Comparison of ENCODE assay signal across 13 mouse cellular contexts in the genomic region with DNA sequence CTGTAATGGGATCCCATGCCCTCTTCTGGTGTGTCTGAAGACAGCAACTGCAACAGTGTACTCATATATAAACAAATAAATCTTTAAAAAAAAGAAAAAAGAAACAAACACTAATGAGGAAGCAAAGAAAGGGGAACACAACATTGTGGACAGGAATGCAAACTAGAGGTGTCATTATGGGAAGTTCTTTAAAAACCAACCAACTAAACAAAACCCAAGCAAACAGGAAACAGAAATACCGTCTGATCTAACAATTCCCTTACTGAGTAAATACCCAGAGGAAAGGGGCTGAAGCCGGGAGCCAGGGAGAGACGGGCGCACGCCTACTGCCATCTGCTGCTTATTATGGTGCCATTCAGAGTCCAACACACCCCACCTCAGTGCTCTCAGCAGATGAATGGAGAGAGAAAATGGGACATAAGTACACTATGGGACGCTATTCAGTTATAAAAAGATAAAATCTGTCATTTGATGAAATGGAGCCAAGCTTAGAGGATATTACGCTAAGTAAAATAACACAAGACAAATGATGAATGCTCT. TPM values are rescaled to one million over a fixed set of nuclear protein-coding genes. Genes with fewer than 3 reads are reported as not detected.
DNase-seq lines count a peak whose midpoint lies in the region; ATAC-seq and TF ChIP-seq lines count a peak whose summit lies in the region.
"Had no signal": no experiment of that assay in that cellular context is flagged by ENCODE, and none has a peak within 500 bp of the region (broad histone marks: within the 10 kb centered on the region; RNA-seq: fewer than 3 reads in every experiment).

No protein-coding gene starts in this region.

- peaks cover 11% of the 10 kb centered on the region for H3K4me1 ChIP-seq in forebrain, embryonic 16.5 days (replicated peaks; ENCODE audit: control insufficient read depth, insufficient read depth, low read length)
- H3K4me1 ChIP-seq in forebrain, embryonic 10.5 days: peaks cover 15% of the 10 kb centered on the region
- peaks cover 19 to 36% of the 10 kb centered on the region in 2 experiments for H3K4me1 ChIP-seq in MEL (ENCODE audit: control insufficient read depth in 1 of 2, insufficient read depth in 2 of 2, low read length in 2 of 2)
- H3K4me1 ChIP-seq in midbrain, embryonic 13.5 days (replicated peaks): peaks cover 15% of the 10 kb centered on the region

- TF ChIP-seq CTCF in MEL (IDR thresholded peaks at IDR 0.05 in 2 of 3, conservative IDR thresholded peaks at IDR 0.05 in 1 of 3; ENCODE audit: control insufficient read depth in 1 of 3, insufficient read depth in 1 of 3, low read depth in 2 of 3, low read length in 3 of 3, poor library complexity in 1 of 3, severe bottlenecking in 1 of 3): 0 out of 6 replicates have a peak, but pooled peaks of 1 of the 3 experiments have one; percentile 1

- H3K79me2 ChIP-seq in MEL (ENCODE audit: control insufficient read depth, insufficient read depth, low read length, poor library complexity): peaks cover 21% of the 10 kb centered on the region

- no peak for TF ChIP-seq RAD21 in MEL (IDR thresholded peaks at IDR 0.05; ENCODE audit: low read depth, low read length)

- no peak for TF ChIP-seq POLR2A in MEL (IDR thresholded peaks at IDR 0.05; ENCODE audit: control insufficient read depth in 1 of 2, insufficient read depth in 1 of 2, low read depth in 1 of 2, low read length in 2 of 2, poor library complexity in 1 of 2)

- TF ChIP-seq EP300 in MEL (IDR thresholded peaks at IDR 0.05; ENCODE audit: low read depth in 1 of 2, low read length in 2 of 2): no peak

- no peak overlapping the region for H3K4me2 ChIP-seq in forebrain, embryonic 16.5 days (ENCODE audit: low read length)
- no peak overlapping the region for H3K4me2 ChIP-seq in midbrain, embryonic 13.5 days (replicated peaks)
- H3K4me2 ChIP-seq: limb, embryonic 13.5 days; stomach, embryonic 15.5 days had no signal

- ATAC-seq in forebrain, embryonic 16.5 days: no peak
- 0 out of 2 replicates have a peak, but pooled peaks have one; percentile 39 for ATAC-seq in neutrophil, adult 5-6 weeks (ENCODE audit: extremely low read depth, insufficient number of reproducible peaks, low FRiP score, poor library complexity, severe bottlenecking)
- no peak for ATAC-seq in midbrain, embryonic 13.5 days

- H3K27me3 ChIP-seq in forebrain, embryonic 16.5 days (replicated peaks; ENCODE audit: control insufficient read depth, insufficient read depth, low read length): no peaks in the 10 kb centered on the region
- no peaks in the 10 kb centered on the region for H3K27me3 ChIP-seq in forebrain, embryonic 10.5 days (ENCODE audit: poor library complexity, severe bottlenecking)
- H3K27me3 ChIP-seq in MEL (ENCODE audit: control insufficient read depth in 1 of 2, insufficient read depth in 2 of 2, low read length in 2 of 2): no peaks in the 10 kb centered on the region
- H3K27me3 ChIP-seq in midbrain, embryonic 13.5 days: no peaks in the 10 kb centered on the region
- H3K27me3 ChIP-seq: limb, embryonic 13.5 days; megakaryocyte, embryonic 14.5 days; stomach, embryonic 15.5 days had no signal

- peaks cover 6% of the 10 kb centered on the region for H3K36me3 ChIP-seq in forebrain, embryonic 16.5 days (ENCODE audit: control insufficient read depth, insufficient read depth)
- H3K36me3 ChIP-seq in forebrain, embryonic 10.5 days (replicated peaks): peaks cover 84% of the 10 kb centered on the region
- peaks cover 31 to 48% of the 10 kb centered on the region in 2 experiments for H3K36me3 ChIP-seq in MEL (ENCODE audit: control insufficient read depth in 1 of 2, insufficient read depth in 2 of 2, low read length in 2 of 2)
- H3K36me3 ChIP-seq in midbrain, embryonic 13.5 days: peaks cover 43% of the 10 kb centered on the region

- 50% methylated on average over 7 of the region's 7 CpGs for WGBS in forebrain, embryonic 16.5 days
- 76% methylated on average over 7 of the region's 7 CpGs for WGBS in forebrain, embryonic 10.5 days
- 80% methylated on average over 7 of the region's 7 CpGs for WGBS in midbrain, embryonic 13.5 days

- no peak overlapping the region for H3K4me3 ChIP-seq in forebrain, embryonic 16.5 days (replicated peaks; ENCODE audit: low read length)
- H3K4me3 ChIP-seq in forebrain, embryonic 10.5 days: no peak overlapping the region
- H3K4me3 ChIP-seq in MEL (ENCODE audit: control insufficient read depth in 1 of 2, insufficient read depth in 1 of 2, low read depth in 2 of 2, low read length in 2 of 2): no peak overlapping the region
- H3K4me3 ChIP-seq in midbrain, embryonic 13.5 days (replicated peaks): no peak overlapping the region
- H3K4me3 ChIP-seq: limb, embryonic 13.5 days; megakaryocyte, embryonic 14.5 days; stomach, embryonic 15.5 days had no signal

- H3K9me3 ChIP-seq in forebrain, embryonic 16.5 days (ENCODE audit: control insufficient read depth, low read length): no peaks in the 10 kb centered on the region
- H3K9me3 ChIP-seq in forebrain, embryonic 10.5 days: no peaks in the 10 kb centered on the region
- H3K9me3 ChIP-seq in MEL (replicated peaks; ENCODE audit: insufficient read depth, low read length): no peaks in the 10 kb centered on the region
- H3K9me3 ChIP-seq in midbrain, embryonic 13.5 days: no peaks in the 10 kb centered on the region
- H3K9me3 ChIP-seq: limb, embryonic 13.5 days; megakaryocyte, embryonic 14.5 days; stomach, embryonic 15.5 days had no signal

- no peak overlapping the region for H3K9ac ChIP-seq in forebrain, embryonic 16.5 days (replicated peaks; ENCODE audit: low read depth, low read length)
- peak overlapping the region; percentile 34 for H3K9ac ChIP-seq in MEL (ENCODE audit: control insufficient read depth, low read depth, low read length, poor library complexity, severe bottlenecking)
- no peak overlapping the region for H3K9ac ChIP-seq in midbrain, embryonic 13.5 days (replicated peaks)
- H3K9ac ChIP-seq: limb, embryonic 13.5 days; stomach, embryonic 15.5 days had no signal

- DNase-seq in forebrain, embryonic 10.5 days (ENCODE audit: extremely low spot score, low spot score): no peak
- DNase-seq in MEL (ENCODE audit: low read depth, low spot score): peak; percentile 61
- DNase-seq in layer of hippocampus, adult 18-20 months (ENCODE audit: low spot score in 2 of 2): peak; percentile 81 to 95
- DNase-seq in heart, postnatal 25 days (ENCODE audit: low spot score): no peak
- DNase-seq in thymus, postnatal 10 days (ENCODE audit: low spot score in 2 of 2): no peak
- DNase-seq: heart, postnatal 10 days; kidney, adult 9 months had no signal

- intact Hi-C loops in heart, postnatal 25 days (cut with DNase I): no loop called here

- H3K27ac ChIP-seq in forebrain, embryonic 16.5 days (ENCODE audit: low read length): peak overlapping the region; percentile 10; the same call in 1 of the 2 replicates
- H3K27ac ChIP-seq in forebrain, embryonic 10.5 days: no peak overlapping the region
- H3K27ac ChIP-seq in MEL (ENCODE audit: control insufficient read depth, low read depth, low read length): peak overlapping the region; percentile 68
- H3K27ac ChIP-seq in midbrain, embryonic 13.5 days: no peak overlapping the region
- H3K27ac ChIP-seq: limb, embryonic 13.5 days; stomach, embryonic 15.5 days had no signal

RNA-seq across cellular contexts. Expression of gene Pithd1, which starts 5.5 kb away (rescaled TPM):
- polyA plus RNA-seq in forebrain, embryonic 16.5 days (2015; fragmentation: Nextera tagmentation; extraction: Ambion mirVana): 56.0 and 56.1 TPM in 2 replicates
- 73.6 and 75.8 TPM in 2 replicates for polyA plus RNA-seq in forebrain, embryonic 10.5 days (2016; fragmentation: Nextera tagmentation; extraction: Ambion mirVana)
- total RNA-seq in MEL (2012; rRNA removed): 75.5 and 77.7 TPM in 2 replicates
- 10 to 100 TPM in 1 of 2 experiments, not detected in 1; 62.8 TPM for polyA plus RNA-seq in MEL (2012; ENCODE audit: insufficient read depth in 1 of 2, insufficient read length in 2 of 2, low read depth in 1 of 2, low replicate concordance in 2 of 2, missing spikeins in 1 of 2)
- total RNA-seq in layer of hippocampus, adult 18-20 months (2021): 10 to 100 TPM; 88.9 to 93.4 TPM
- 58.7 and 77.3 TPM in 2 replicates for total RNA-seq in neutrophil, adult 5-6 weeks (2017)
- total RNA-seq in heart, postnatal 25 days (2021): 10 to 100 TPM; 16.0 to 18.0 TPM
- polyA plus RNA-seq in midbrain, embryonic 13.5 days (2015; fragmentation: Nextera tagmentation; extraction: Ambion mirVana): 55.0 and 57.3 TPM in 2 replicates

RNA-seq across cellular contexts. Expression of gene Lypla2, which starts 9.2 kb away (rescaled TPM):
- 169 and 197 TPM in 2 replicates for polyA plus RNA-seq in forebrain, embryonic 16.5 days (2015; fragmentation: Nextera tagmentation; extraction: Ambion mirVana)
- polyA plus RNA-seq in forebrain, embryonic 10.5 days (2016; fragmentation: Nextera tagmentation; extraction: Ambion mirVana): 204 and 210 TPM in 2 replicates
- total RNA-seq in MEL (2012; rRNA removed): 53.8 and 65.1 TPM in 2 replicates
- 10 to 100 TPM in 1 of 2 experiments, not detected in 1; 95.6 TPM for polyA plus RNA-seq in MEL (2012; ENCODE audit: insufficient read depth in 1 of 2, insufficient read length in 2 of 2, low read depth in 1 of 2, low replicate concordance in 2 of 2, missing spikeins in 1 of 2)
- 100 to 1,000 TPM in 1 of 2 experiments, 10 to 100 TPM in 1; 99.7 to 102 TPM for total RNA-seq in layer of hippocampus, adult 18-20 months (2021)
- 41.0 and 44.9 TPM in 2 replicates for total RNA-seq in neutrophil, adult 5-6 weeks (2017)
- total RNA-seq in heart, postnatal 25 days (2021): 10 to 100 TPM; 34.6 to 37.6 TPM
- 190 and 210 TPM in 2 replicates for polyA plus RNA-seq in midbrain, embryonic 13.5 days (2015; fragmentation: Nextera tagmentation; extraction: Ambion mirVana)

RNA-seq across cellular contexts. Expression of gene Gale, which starts 18.1 kb away (rescaled TPM):
- 34.7 and 44.1 TPM in 2 replicates for polyA plus RNA-seq in forebrain, embryonic 16.5 days (2015; fragmentation: Nextera tagmentation; extraction: Ambion mirVana)
- 39.7 and 41.0 TPM in 2 replicates for polyA plus RNA-seq in forebrain, embryonic 10.5 days (2016; fragmentation: Nextera tagmentation; extraction: Ambion mirVana)
- 23.3 and 24.5 TPM in 2 replicates for total RNA-seq in MEL (2012; rRNA removed)
- 10 to 100 TPM in 1 of 2 experiments, not detected in 1; 31.2 TPM for polyA plus RNA-seq in MEL (2012; ENCODE audit: insufficient read depth in 1 of 2, insufficient read length in 2 of 2, low read depth in 1 of 2, low replicate concordance in 2 of 2, missing spikeins in 1 of 2)
- total RNA-seq in layer of hippocampus, adult 18-20 months (2021): 10 to 100 TPM; 19.6 to 20.9 TPM
- 8.0 and 10.3 TPM in 2 replicates for total RNA-seq in neutrophil, adult 5-6 weeks (2017)
- total RNA-seq in heart, postnatal 25 days (2021): 1 to 10 TPM; 1.8 to 2.5 TPM
- 39.0 and 40.1 TPM in 2 replicates for polyA plus RNA-seq in midbrain, embryonic 13.5 days (2015; fragmentation: Nextera tagmentation; extraction: Ambion mirVana)

RNA-seq across cellular contexts. Expression of gene Hmgcl, which starts 35.3 kb away (rescaled TPM):
- 62.2 and 67.9 TPM in 2 replicates for polyA plus RNA-seq in forebrain, embryonic 16.5 days (2015; fragmentation: Nextera tagmentation; extraction: Ambion mirVana)
- polyA plus RNA-seq in forebrain, embryonic 10.5 days (2016; fragmentation: Nextera tagmentation; extraction: Ambion mirVana): 65.0 and 65.4 TPM in 2 replicates
- 48.5 and 48.7 TPM in 2 replicates for total RNA-seq in MEL (2012; rRNA removed)
- polyA plus RNA-seq in MEL (2012; ENCODE audit: insufficient read depth in 1 of 2, insufficient read length in 2 of 2, low read depth in 1 of 2, low replicate concordance in 2 of 2, missing spikeins in 1 of 2): 10 to 100 TPM in 1 of 2 experiments, not detected in 1; 66.5 TPM
- 10 to 100 TPM; 34.6 to 36.9 TPM for total RNA-seq in layer of hippocampus, adult 18-20 months (2021)
- 97.1 and 111 TPM in 2 replicates for total RNA-seq in neutrophil, adult 5-6 weeks (2017)
- total RNA-seq in heart, postnatal 25 days (2021): 10 to 100 TPM; 71.5 to 74.8 TPM
- polyA plus RNA-seq in midbrain, embryonic 13.5 days (2015; fragmentation: Nextera tagmentation; extraction: Ambion mirVana): 50.3 and 51.0 TPM in 2 replicates

RNA-seq across cellular contexts. Expression of gene Eloa, which starts 40.0 kb away (rescaled TPM):
- 32.5 and 36.2 TPM in 2 replicates for polyA plus RNA-seq in forebrain, embryonic 16.5 days (2015; fragmentation: Nextera tagmentation; extraction: Ambion mirVana)
- 35.2 and 36.7 TPM in 2 replicates for polyA plus RNA-seq in forebrain, embryonic 10.5 days (2016; fragmentation: Nextera tagmentation; extraction: Ambion mirVana)
- 30.9 and 34.1 TPM in 2 replicates for total RNA-seq in MEL (2012; rRNA removed)
- polyA plus RNA-seq in MEL (2012; ENCODE audit: insufficient read depth in 1 of 2, insufficient read length in 2 of 2, low read depth in 1 of 2, low replicate concordance in 2 of 2, missing spikeins in 1 of 2): 10 to 100 TPM; 30.8 to 41.4 TPM
- total RNA-seq in layer of hippocampus, adult 18-20 months (2021): 10 to 100 TPM; 28.6 to 29.3 TPM
- 73.5 and 78.9 TPM in 2 replicates for total RNA-seq in neutrophil, adult 5-6 weeks (2017)
- 10 to 100 TPM; 32.8 to 34.4 TPM for total RNA-seq in heart, postnatal 25 days (2021)
- polyA plus RNA-seq in midbrain, embryonic 13.5 days (2015; fragmentation: Nextera tagmentation; extraction: Ambion mirVana): 27.8 and 30.1 TPM in 2 replicates

Comparison
In these comparisons a context has a peak if more than half of its experiments do, and no peak if none do; other contexts are left out.
1. H3K27ac ChIP-seq: peak in forebrain, embryonic 16.5 days (single experiment) and MEL (single experiment); none in forebrain, embryonic 10.5 days (single experiment) and midbrain, embryonic 13.5 days (single experiment).
2. DNase-seq: peak in MEL (single experiment) and layer of hippocampus, adult 18-20 months (2 of 2); none in forebrain, embryonic 10.5 days (single experiment), heart, postnatal 25 days (single experiment) and thymus, postnatal 10 days (0 of 2).